Mouse (Mus musculus) brain, embryonic 14.5 days (tissue): ENCODE measurements at regions not wholly inside any gene's neighbourhood (a gene's known extent, or its start where the extent isn't known, plus 50 kb on each side); places are given as distances from the start of the nearest gene placed in this dataset.
A peak's percentile ranks its signal among the peaks of the same experiment; 100 is the strongest.

Experiments used
- DNase-seq: peaks from one replicate; pipeline ENCODE4 v3.0.0-alpha.2; 2011; ENCODE audit warnings: low read depth
- CTCF ChIP-seq: fragments of 200-500 bp; IDR thresholded peaks from 2 replicates; pipeline ENCODE4 v1.5.1; 2012; ENCODE audit warnings: inconsistent platforms, mild to moderate bottlenecking, moderate library complexity, borderline replicate concordance; ENCODE audit not compliant: insufficient read depth, insufficient read length; ENCODE audit errors: extremely low read depth
- POLR2A ChIP-seq: fragments of 200-500 bp; IDR thresholded peaks from 2 replicates; pipeline ENCODE4 v1.6.1; 2012; ENCODE audit warnings: mild to moderate bottlenecking, inconsistent platforms, borderline replicate concordance; ENCODE audit not compliant: poor library complexity, insufficient read depth, insufficient read length, severe bottlenecking; ENCODE audit errors: extremely low read depth

DNA sequence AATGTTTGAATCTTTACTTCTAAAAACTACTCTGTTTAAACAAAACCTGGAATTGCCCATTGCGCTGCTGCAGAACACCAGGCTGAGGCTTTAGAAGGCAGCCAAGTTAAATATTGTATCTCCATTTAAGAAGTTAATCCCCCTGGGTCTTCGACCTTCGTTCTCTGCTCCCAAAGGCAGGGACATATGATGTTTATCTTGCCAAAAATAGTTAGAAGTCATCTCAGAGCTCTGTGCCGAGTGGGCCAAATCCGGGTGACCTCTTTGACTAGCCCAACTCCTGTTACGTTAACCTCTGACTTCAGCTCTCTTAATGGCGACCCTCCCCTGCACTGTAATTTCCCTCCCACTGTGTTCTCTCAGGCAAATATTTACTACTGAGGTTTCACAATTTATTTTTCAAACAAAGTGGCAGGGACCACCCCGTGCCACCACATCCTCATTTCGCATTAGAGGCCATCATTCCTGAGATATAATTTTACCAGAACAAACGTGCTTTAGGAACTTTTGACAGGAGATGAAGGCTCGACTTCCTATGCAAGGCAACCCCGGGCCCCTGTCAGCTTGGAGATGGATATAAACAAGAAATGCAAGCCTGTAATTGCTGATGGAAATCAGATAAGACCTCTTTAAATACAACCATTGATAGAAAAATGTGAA, 350.7 kb downstream of the Hsfy2 start:
- TF ChIP-seq POLR2A (no peak), CTCF (no peak)
- no peak for DNase-seq

DNA sequence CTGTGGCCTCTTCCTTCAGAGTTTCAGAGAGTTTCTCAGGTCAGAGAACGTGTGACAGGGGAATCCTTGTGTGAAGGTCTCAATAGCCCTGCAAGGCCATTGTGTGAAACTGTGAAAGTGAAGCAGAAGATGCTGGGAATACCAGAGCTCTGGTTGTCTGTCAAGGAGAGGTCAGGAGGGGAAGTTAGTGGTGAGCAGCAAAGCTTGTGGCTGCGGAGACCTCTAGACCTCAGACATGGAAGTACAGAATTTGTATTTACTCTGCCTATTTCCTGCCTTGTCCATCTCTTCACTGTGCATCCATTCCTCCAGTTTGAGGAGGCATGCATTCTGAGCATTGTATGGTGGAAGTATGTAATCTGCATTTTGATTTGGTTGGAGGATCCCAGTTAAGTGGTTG, 375.5 kb downstream of the Hsfy2 start:
- TF ChIP-seq POLR2A, result no peak
- TF ChIP-seq CTCF, result no peak

DNA sequence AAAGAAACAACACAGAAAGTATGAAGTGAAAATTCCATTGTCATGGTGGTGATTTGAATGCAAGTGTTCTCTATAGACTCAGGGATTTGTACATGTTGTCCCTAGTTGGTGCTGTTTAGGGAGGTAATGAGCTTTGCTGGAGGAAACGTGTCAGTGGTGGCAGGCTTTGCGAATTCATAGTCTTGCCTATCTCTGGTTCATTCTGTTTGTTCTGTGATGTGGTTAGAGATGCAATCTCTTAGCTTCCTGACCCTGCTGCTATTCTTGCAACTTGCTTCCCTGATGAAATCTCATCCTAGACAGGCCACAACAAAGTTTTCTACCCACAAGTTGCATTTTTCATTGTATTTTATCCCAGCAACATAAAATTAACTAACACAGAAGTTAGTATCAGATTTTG, 376.5 kb downstream of the Hsfy2 start:
- no peak for DNase-seq

More for the DNA sequence above, 375.5 kb downstream of the Hsfy2 start:
- no peak for DNase-seq

DNA sequence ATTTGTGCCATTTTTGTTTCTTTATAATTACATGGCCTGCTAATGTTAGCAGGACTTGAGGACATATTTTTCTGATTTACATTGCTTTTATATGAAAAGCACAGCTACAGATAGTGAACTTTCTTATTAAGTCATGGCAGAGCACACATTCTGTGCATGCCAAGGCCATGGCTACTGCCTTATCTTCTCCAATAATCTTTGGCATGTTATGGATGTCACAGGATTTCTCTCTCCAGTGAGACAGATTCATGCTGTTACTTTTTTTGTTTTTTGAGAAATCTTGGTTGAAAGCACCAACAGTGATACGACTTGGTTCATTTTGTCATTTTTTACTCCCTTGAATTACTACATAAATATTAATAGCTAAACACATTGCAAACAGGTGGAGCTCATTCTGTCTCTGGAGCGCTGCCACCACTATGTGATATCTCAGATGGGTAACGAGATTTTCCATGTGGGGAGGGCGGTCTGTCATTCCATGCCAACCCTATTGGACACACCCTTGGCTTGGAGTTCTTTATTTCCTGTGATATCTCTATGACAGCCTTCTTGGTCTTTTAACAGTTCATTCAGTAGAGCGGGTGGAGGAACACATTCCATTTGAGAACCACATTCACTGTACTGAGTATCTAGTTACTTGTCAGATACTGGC, 380.3 kb downstream of the Hsfy2 start:
- peak; percentile 84 for DNase-seq
- TF ChIP-seq CTCF (no peak), POLR2A (no peak)

More for the DNA sequence above, 376.5 kb downstream of the Hsfy2 start:
- TF ChIP-seq POLR2A (no peak), CTCF (no peak)

GRCm38 (mm10) chr1:56239686-56240085, 397.5 kb downstream of the Hsfy2 start:
- TF ChIP-seq CTCF (no peak), POLR2A (no peak)
- DNase-seq, result peak; percentile 63

GRCm38 (mm10) chr1:56226314-56227008, 410.8 kb downstream of the Hsfy2 start:
- TF ChIP-seq POLR2A, result no peak
- TF ChIP-seq CTCF, result no peak
- DNase-seq, result peak; percentile 50

- no peak for TF ChIP-seq CTCF
- TF ChIP-seq POLR2A, result no peak
- DNase-seq, result no peak
These were observed 417.5 kb downstream of the Hsfy2 start for GRCm38 (mm10) chr1:56219700-56220099.

GRCm38 (mm10) chr1:56210712-56211371, 426.4 kb downstream of the Hsfy2 start:
- TF ChIP-seq CTCF (no peak), POLR2A (no peak)
- DNase-seq, result no peak

- no peak for DNase-seq
- TF ChIP-seq POLR2A, result no peak
- no peak for TF ChIP-seq CTCF
These were observed 430.5 kb downstream of the Hsfy2 start for GRCm38 (mm10) chr1:56206615-56207267.

GRCm38 (mm10) chr1:56195224-56195623, 442.0 kb downstream of the Hsfy2 start:
- 0 out of 2 replicates have a peak, but pooled peaks have one; percentile 11 for TF ChIP-seq CTCF
- no peak for TF ChIP-seq POLR2A
- no peak for DNase-seq

GRCm38 (mm10) chr1:56183503-56184198, 453.6 kb downstream of the Hsfy2 start:
- peak; percentile 38 for DNase-seq
- TF ChIP-seq POLR2A, result no peak
